Mouse (Mus musculus) hindbrain, embryonic 11.5 days (tissue): ENCODE data around the gene 1700034J05Rik. TPM values are rescaled to one million over a fixed set of nuclear protein-coding genes. Genes with fewer than 3 reads are reported as not detected.

Experiments used
- ATAC-seq: fragments of 200-750 bp; cut with Nextera tagmentation; 2 replicates; pipeline ENCODE4 v1.8.0; 2017; ENCODE audit warnings: mild to moderate bottlenecking, moderate TSS enrichment, moderate library complexity; ENCODE audit not compliant: low FRiP score
- DNase-seq: peaks from one replicate; pipeline ENCODE4 v3.0.0-alpha.2; 2015; ENCODE audit warnings: low spot score
- H3K27ac ChIP-seq: fragments of 300-500 bp; sonication (generic); 2 replicates; pipeline ENCODE4 v1.5.1; 2014; ENCODE audit warnings: mild to moderate bottlenecking, low read depth, low read length
- H3K27me3 ChIP-seq: fragments of 300-500 bp; sonication (generic); 2 replicates; pipeline ENCODE4 v1.6.1; 2014; ENCODE audit warnings: mild to moderate bottlenecking, low read length, moderate library complexity, mixed read lengths; ENCODE audit not compliant: control insufficient read depth, insufficient read depth
- H3K36me3 ChIP-seq: fragments of 300-500 bp; sonication (generic); 2 replicates; pipeline ENCODE4 v1.6.1; 2014; ENCODE audit warnings: mild to moderate bottlenecking, low read length, moderate library complexity, mixed read lengths; ENCODE audit not compliant: control insufficient read depth, insufficient read depth
- H3K4me1 ChIP-seq: fragments of 300-500 bp; sonication (generic); replicated peaks from 2 replicates; pipeline ENCODE4 v1.6.1; 2014; ENCODE audit warnings: low read length, mixed read lengths; ENCODE audit not compliant: control insufficient read depth, insufficient read depth
- H3K4me2 ChIP-seq: fragments of 300-500 bp; sonication (generic); replicated peaks from 2 replicates; pipeline ENCODE4 v1.6.1; 2014; ENCODE audit warnings: mild to moderate bottlenecking, low read depth, low read length
- H3K4me3 ChIP-seq: fragments of 300-500 bp; sonication (generic); 2 replicates; pipeline ENCODE4 v1.5.1; 2014; ENCODE audit warnings: low read depth, low read length
- H3K9ac ChIP-seq: fragments of 300-500 bp; sonication (generic); 2 replicates; pipeline ENCODE4 v1.6.1; 2014; ENCODE audit warnings: low read depth, low read length
- H3K9me3 ChIP-seq: fragments of 300-500 bp; sonication (generic); 2 replicates; pipeline ENCODE4 v1.6.1; 2016; ENCODE audit warnings: low read length; ENCODE audit not compliant: control insufficient read depth
- WGBS: fragments of 180-500 bp; shearing (Covaris S2); extraction: QIAGEN DNeasy Blood & Tissue Kit; methylation state at CpG from one replicate; pipeline ENCODE4 v1.1.7; 2014; 5-methylcytosine and 5-hydroxymethylcytosine counted together
- polyA plus RNA-seq: library from polyadenylated mRNA; unstranded; fragments of >200 nt; fragmentation: Nextera tagmentation; extraction: Ambion mirVana; gene quantifications from 2 replicates; pipeline ENCODE4 v1.2.1, GENCODE M21; 2014

Gene 1700034J05Rik
- polyA plus RNA-seq, 1 experiment from 2014 or later = 0.46 TPM

- H3K4me2 ChIP-seq = no peak overlapping the region
- DNase-seq (no peak), ATAC-seq (no peak)
- no peaks in the 10 kb centered on the region for H3K4me1 ChIP-seq
- no peaks in the 10 kb centered on the region for H3K27me3 ChIP-seq
- no peak overlapping the region for H3K9ac ChIP-seq
- no peaks in the 10 kb centered on the region for H3K36me3 ChIP-seq
- 82% methylated on average over 6 of the region's 6 CpGs for WGBS
- H3K4me3 ChIP-seq = no peak overlapping the region
- no peak overlapping the region for H3K27ac ChIP-seq
- no peaks in the 10 kb centered on the region for H3K9me3 ChIP-seq
Observed at GRCm38 (mm10) chr6:146946327-146947029, 7.7 kb downstream of the 1700034J05Rik start.

DNA sequence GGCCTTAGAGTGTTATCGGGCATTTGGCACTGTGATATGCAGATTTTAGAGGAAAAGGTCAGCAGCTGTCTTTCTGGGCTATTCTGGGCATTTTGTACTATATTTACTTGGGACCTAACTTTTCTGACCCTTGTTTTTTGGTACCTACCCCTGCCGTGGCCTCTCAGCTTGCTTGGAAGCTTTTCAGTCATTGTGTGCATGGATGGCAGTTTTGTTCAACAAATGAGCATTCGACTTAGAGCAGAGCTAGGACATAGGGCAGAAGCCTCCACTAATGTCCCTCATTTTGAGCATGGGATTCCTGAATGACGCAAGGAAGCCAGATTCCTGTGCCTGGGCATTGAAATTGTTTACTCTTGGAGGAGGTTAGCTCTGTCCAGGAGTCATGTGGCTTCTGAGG, 9.4 kb downstream of the 1700034J05Rik start:
- no peak for ATAC-seq
- 65% methylated on average over 4 of the region's 4 CpGs for WGBS
- H3K27me3 ChIP-seq = no peaks in the 10 kb centered on the region

GRCm38 (mm10) chr6:146944009-146944408, 10.2 kb downstream of the 1700034J05Rik start:
- Histone ChIP-seq H3K4me2 (no peak overlapping the region), H3K27me3 (no peaks in the 10 kb centered on the region), H3K9ac (no peak overlapping the region), H3K4me3 (no peak overlapping the region), H3K4me1 (no peaks in the 10 kb centered on the region), H3K27ac (no peak overlapping the region), H3K9me3 (no peaks in the 10 kb centered on the region), H3K36me3 (no peaks in the 10 kb centered on the region)
- no peak for DNase-seq
- ATAC-seq = no peak

More for the DNA sequence above, 9.4 kb downstream of the 1700034J05Rik start:
- Histone ChIP-seq H3K27ac (no peak overlapping the region), H3K4me3 (no peak overlapping the region), H3K9me3 (no peaks in the 10 kb centered on the region), H3K9ac (no peak overlapping the region), H3K36me3 (no peaks in the 10 kb centered on the region), H3K4me1 (no peaks in the 10 kb centered on the region), H3K4me2 (no peak overlapping the region)
- no peak for DNase-seq

- 86% methylated on average over 7 of the region's 7 CpGs for WGBS
- Histone ChIP-seq H3K9me3 (no peaks in the 10 kb centered on the region), H3K36me3 (no peaks in the 10 kb centered on the region), H3K27me3 (no peaks in the 10 kb centered on the region), H3K4me1 (no peaks in the 10 kb centered on the region), H3K27ac (no peak overlapping the region), H3K4me3 (no peak overlapping the region), H3K9ac (no peak overlapping the region), H3K4me2 (no peak overlapping the region)
- ATAC-seq (no peak), DNase-seq (no peak)
Observed at GRCm38 (mm10) chr6:146941505-146942275, 12.5 kb downstream of the 1700034J05Rik start.

GRCm38 (mm10) chr6:146939026-146939425, 15.2 kb downstream of the 1700034J05Rik start:
- DNase-seq = no peak

DNA sequence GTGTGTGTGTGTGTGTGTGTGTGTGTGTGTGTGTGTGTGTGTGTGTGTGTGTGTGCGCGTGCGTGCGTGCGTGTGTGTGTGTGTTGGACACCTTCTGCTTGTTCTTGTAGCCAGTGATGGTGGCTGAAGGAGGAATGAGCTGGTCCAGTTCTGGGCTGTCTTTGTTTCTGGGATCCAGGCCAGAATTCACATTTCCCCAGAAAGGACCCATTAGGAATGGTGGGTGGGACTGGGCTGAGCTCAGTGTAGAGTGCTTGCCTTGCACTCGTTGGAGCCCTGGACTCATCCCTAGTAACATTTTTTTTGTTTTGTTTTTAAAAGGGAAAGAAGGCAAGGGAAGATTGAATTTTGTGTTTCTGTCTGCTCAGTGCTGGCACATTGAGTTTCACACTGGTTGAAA, 18.3 kb downstream of the 1700034J05Rik start:
- 83% methylated on average over 6 of the region's 6 CpGs for WGBS
- ATAC-seq = no peak
- no peaks in the 10 kb centered on the region for H3K27me3 ChIP-seq

More at GRCm38 (mm10) chr6:146939026-146939425, 15.2 kb downstream of the 1700034J05Rik start:
- Histone ChIP-seq H3K27ac (no peak overlapping the region), H3K4me1 (no peaks in the 10 kb centered on the region), H3K27me3 (no peaks in the 10 kb centered on the region), H3K4me2 (no peak overlapping the region), H3K4me3 (no peak overlapping the region), H3K36me3 (no peaks in the 10 kb centered on the region), H3K9me3 (no peaks in the 10 kb centered on the region), H3K9ac (no peak overlapping the region)
- 87% methylated on average over 8 of the region's 8 CpGs for WGBS
- ATAC-seq = no peak

GRCm38 (mm10) chr6:146933123-146933522, 21.1 kb downstream of the 1700034J05Rik start:
- Histone ChIP-seq H3K9ac (no peak overlapping the region), H3K9me3 (no peaks in the 10 kb centered on the region), H3K4me2 (no peak overlapping the region), H3K27me3 (no peaks in the 10 kb centered on the region), H3K4me3 (no peak overlapping the region), H3K36me3 (no peaks in the 10 kb centered on the region), H3K27ac (no peak overlapping the region), H3K4me1 (no peaks in the 10 kb centered on the region)
- 66% methylated on average over 6 of the region's 6 CpGs for WGBS
- ATAC-seq = no peak
- no peak for DNase-seq

More for the DNA sequence above, 18.3 kb downstream of the 1700034J05Rik start:
- Histone ChIP-seq H3K4me3 (no peak overlapping the region), H3K27ac (no peak overlapping the region), H3K4me1 (no peaks in the 10 kb centered on the region), H3K4me2 (no peak overlapping the region), H3K36me3 (no peaks in the 10 kb centered on the region), H3K9ac (no peak overlapping the region), H3K9me3 (no peaks in the 10 kb centered on the region)
- DNase-seq = no peak

GRCm38 (mm10) chr6:146929031-146929430, 25.2 kb downstream of the 1700034J05Rik start:
- ATAC-seq = no peak
- WGBS = 51% methylated on average over 2 of the region's 2 CpGs

DNA sequence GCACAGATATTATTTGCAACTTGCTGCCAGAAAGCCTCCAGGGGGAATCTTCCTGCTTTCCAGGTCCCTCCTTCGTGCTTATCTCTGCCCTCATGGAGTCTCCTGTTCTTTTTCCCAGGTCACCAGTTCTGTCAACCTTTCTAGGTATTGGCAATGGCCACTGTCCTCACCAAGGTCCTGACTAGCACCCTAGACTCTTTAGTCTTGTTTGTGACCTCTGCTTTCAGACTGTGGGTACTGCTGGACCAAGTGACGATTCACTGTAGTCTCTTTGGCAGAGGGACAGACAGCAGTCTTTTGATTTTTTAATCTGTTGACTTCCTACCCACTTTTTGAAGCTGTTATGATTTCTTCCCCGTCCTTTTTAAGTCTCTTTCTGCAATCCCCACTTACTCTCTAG, 26.1 kb downstream of the 1700034J05Rik start:
- 61% methylated on average over 3 of the region's 3 CpGs for WGBS
- DNase-seq (no peak), ATAC-seq (no peak)
- Histone ChIP-seq H3K27ac (no peak overlapping the region), H3K4me3 (no peak overlapping the region), H3K36me3 (no peaks in the 10 kb centered on the region), H3K9me3 (no peaks in the 10 kb centered on the region), H3K27me3 (no peaks in the 10 kb centered on the region), H3K4me2 (no peak overlapping the region), H3K9ac (no peak overlapping the region), H3K4me1 (no peaks in the 10 kb centered on the region)

More at GRCm38 (mm10) chr6:146929031-146929430, 25.2 kb downstream of the 1700034J05Rik start:
- Histone ChIP-seq H3K4me1 (no peaks in the 10 kb centered on the region), H3K27me3 (no peaks in the 10 kb centered on the region), H3K4me2 (no peak overlapping the region), H3K9me3 (no peaks in the 10 kb centered on the region), H3K4me3 (no peak overlapping the region), H3K9ac (no peak overlapping the region), H3K36me3 (no peaks in the 10 kb centered on the region), H3K27ac (no peak overlapping the region)
- DNase-seq = peak; percentile 10
